ENCODE assay signal across 26 mouse cellular contexts in the genomic region with DNA sequence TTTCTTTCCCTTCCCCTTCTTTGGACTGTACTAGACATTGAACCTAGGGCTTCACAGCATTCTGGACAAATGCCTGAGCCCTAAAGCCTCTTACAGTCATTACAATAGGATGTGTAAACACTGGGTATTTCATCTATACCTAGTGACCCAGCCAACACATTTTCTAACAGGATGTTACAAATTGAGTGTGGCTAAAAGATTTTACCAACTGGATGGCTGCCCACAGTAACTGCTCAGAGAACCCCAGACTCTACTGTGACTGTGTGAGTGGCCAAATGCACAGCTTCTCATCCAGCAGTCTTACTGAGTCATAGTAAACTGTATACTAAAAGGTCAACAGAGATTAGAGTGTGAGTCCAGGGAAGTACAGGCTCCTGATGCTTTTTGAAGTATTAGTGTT. TPM values are rescaled to one million over a fixed set of nuclear protein-coding genes. Genes with fewer than 3 reads are reported as not detected.
DNase-seq lines count a peak whose midpoint lies in the region; ATAC-seq lines count a peak whose summit lies in the region.
"Had no signal": no experiment of that assay in that cellular context is flagged by ENCODE, and none has a peak within 500 bp of the region (broad histone marks: within the 10 kb centered on the region; RNA-seq: fewer than 3 reads in every experiment).

No protein-coding gene starts in this region.

- peaks cover 21% of the 10 kb centered on the region for H3K36me3 ChIP-seq in embryonic facial prominence, embryonic 12.5 days
- H3K36me3 ChIP-seq in embryonic facial prominence, embryonic 10.5 days (replicated peaks), result peaks cover 36% of the 10 kb centered on the region
- H3K36me3 ChIP-seq in liver, embryonic 13.5 days, result peaks cover 30% of the 10 kb centered on the region
- H3K36me3 ChIP-seq in liver, embryonic 11.5 days (ENCODE audit: control insufficient read depth, insufficient read depth, low read length), result peaks cover 14% of the 10 kb centered on the region; the same call in 1 of the 2 replicates
- H3K36me3 ChIP-seq in stomach, embryonic 16.5 days (ENCODE audit: control insufficient read depth, insufficient read depth, low read length), result peaks cover 10% of the 10 kb centered on the region; the same call in 1 of the 2 replicates

- no peaks in the 10 kb centered on the region for H3K9me3 ChIP-seq in embryonic facial prominence, embryonic 12.5 days
- H3K9me3 ChIP-seq in embryonic facial prominence, embryonic 10.5 days, result no peaks in the 10 kb centered on the region
- no peaks in the 10 kb centered on the region for H3K9me3 ChIP-seq in liver, embryonic 13.5 days (replicated peaks)
- no peaks in the 10 kb centered on the region for H3K9me3 ChIP-seq in liver, embryonic 11.5 days (ENCODE audit: control insufficient read depth, low read length)
- no peaks in the 10 kb centered on the region for H3K9me3 ChIP-seq in stomach, embryonic 16.5 days (replicated peaks; ENCODE audit: control insufficient read depth, low read length)
- H3K9me3 ChIP-seq: forebrain, embryonic 13.5 days had no signal

- ATAC-seq in embryonic facial prominence, embryonic 12.5 days (ENCODE audit: insufficient number of reproducible peaks, insufficient read depth, low FRiP score, low TSS enrichment), result no peak
- ATAC-seq in liver, embryonic 13.5 days (ENCODE audit: low read depth), result no peak
- no peak for ATAC-seq in liver, embryonic 11.5 days (replicated peaks; ENCODE audit: low FRiP score)
- no peak for ATAC-seq in stomach, embryonic 16.5 days (ENCODE audit: insufficient read depth, low FRiP score)
- ATAC-seq: forebrain, embryonic 13.5 days; hindbrain, embryonic 16.5 days; intestine, embryonic 16.5 days had no signal

- no peak overlapping the region for H3K4me3 ChIP-seq in embryonic facial prominence, embryonic 12.5 days
- no peak overlapping the region for H3K4me3 ChIP-seq in embryonic facial prominence, embryonic 10.5 days
- H3K4me3 ChIP-seq in liver, embryonic 13.5 days (replicated peaks), result no peak overlapping the region
- no peak overlapping the region for H3K4me3 ChIP-seq in liver, embryonic 11.5 days (ENCODE audit: low read depth, low read length)
- no peak overlapping the region for H3K4me3 ChIP-seq in stomach, embryonic 16.5 days (replicated peaks; ENCODE audit: low read length)
- H3K4me3 ChIP-seq: forebrain, embryonic 13.5 days had no signal

- no peak for DNase-seq in embryonic facial prominence, embryonic 10.5 days (ENCODE audit: low spot score)
- no peak for DNase-seq in liver, embryonic 13.5 days
- no peak for DNase-seq in liver, embryonic 11.5 days (ENCODE audit: low spot score)
- DNase-seq in Muller cell, postnatal 12 days (ENCODE audit: inconsistent ontology term), result peak; percentile 42
- DNase-seq in embryo, embryonic 9.5 days (ENCODE audit: extremely low spot score), result no peak
- DNase-seq in left cerebral cortex, adult 18-20 months (ENCODE audit: low spot score in 2 of 2), result no peak
- DNase-seq: adrenal gland, adult 8-10 months; cerebellum, adult 9-10 months; gastrocnemius, postnatal 10 days; heart, adult 18-20 months; heart, postnatal 4 days; kidney, postnatal 36 days; right cerebral cortex, postnatal 4 days had no signal

- H3K27ac ChIP-seq in embryonic facial prominence, embryonic 12.5 days, result 0 out of 2 replicates have a peak overlapping the region, but pooled peaks have one; percentile 23
- no peak overlapping the region for H3K27ac ChIP-seq in embryonic facial prominence, embryonic 10.5 days (replicated peaks)
- H3K27ac ChIP-seq in liver, embryonic 13.5 days, result 0 out of 2 replicates have a peak overlapping the region, but pooled peaks have one; percentile 29
- H3K27ac ChIP-seq in liver, embryonic 11.5 days (ENCODE audit: low read depth, low read length), result no peak overlapping the region
- H3K27ac ChIP-seq in stomach, embryonic 16.5 days (ENCODE audit: low read length), result 0 out of 2 replicates have a peak overlapping the region, but pooled peaks have one; percentile 17
- H3K27ac ChIP-seq: forebrain, embryonic 13.5 days; liver, embryonic 14.5 days had no signal

- H3K9ac ChIP-seq in embryonic facial prominence, embryonic 12.5 days, result no peak overlapping the region
- H3K9ac ChIP-seq in liver, embryonic 13.5 days, result 0 out of 2 replicates have a peak overlapping the region, but pooled peaks have one; percentile 9
- no peak overlapping the region for H3K9ac ChIP-seq in liver, embryonic 11.5 days (ENCODE audit: low read depth, low read length)
- no peak overlapping the region for H3K9ac ChIP-seq in stomach, embryonic 16.5 days (ENCODE audit: low read length)
- H3K9ac ChIP-seq: forebrain, embryonic 13.5 days; liver, embryonic 14.5 days had no signal

- no peak overlapping the region for H3K4me2 ChIP-seq in embryonic facial prominence, embryonic 12.5 days (replicated peaks)
- H3K4me2 ChIP-seq in liver, embryonic 13.5 days, result no peak overlapping the region
- no peak overlapping the region for H3K4me2 ChIP-seq in liver, embryonic 11.5 days
- no peak overlapping the region for H3K4me2 ChIP-seq in stomach, embryonic 16.5 days (ENCODE audit: low read depth, low read length)
- H3K4me2 ChIP-seq: forebrain, embryonic 13.5 days; midbrain, embryonic 11.5 days had no signal

- H3K4me1 ChIP-seq in embryonic facial prominence, embryonic 12.5 days, result peaks cover 7% of the 10 kb centered on the region; the same call in 1 of the 2 replicates
- H3K4me1 ChIP-seq in embryonic facial prominence, embryonic 10.5 days, result peaks cover 12% of the 10 kb centered on the region
- H3K4me1 ChIP-seq in liver, embryonic 13.5 days (replicated peaks), result peaks cover 42% of the 10 kb centered on the region
- peaks cover 16% of the 10 kb centered on the region for H3K4me1 ChIP-seq in liver, embryonic 11.5 days (replicated peaks; ENCODE audit: control insufficient read depth, insufficient read depth, low read length)
- peaks cover 5% of the 10 kb centered on the region; the same call in 1 of the 2 replicates for H3K4me1 ChIP-seq in stomach, embryonic 16.5 days (ENCODE audit: control insufficient read depth, insufficient read depth, low read length)

- no peaks in the 10 kb centered on the region for H3K27me3 ChIP-seq in embryonic facial prominence, embryonic 12.5 days
- H3K27me3 ChIP-seq in embryonic facial prominence, embryonic 10.5 days (replicated peaks; ENCODE audit: low read depth, poor library complexity, severe bottlenecking), result no peaks in the 10 kb centered on the region
- H3K27me3 ChIP-seq in liver, embryonic 13.5 days, result no peaks in the 10 kb centered on the region
- no peaks in the 10 kb centered on the region for H3K27me3 ChIP-seq in liver, embryonic 11.5 days (replicated peaks; ENCODE audit: control insufficient read depth, insufficient read depth, low read length)
- H3K27me3 ChIP-seq in stomach, embryonic 16.5 days (ENCODE audit: control insufficient read depth, insufficient read depth, low read length), result no peaks in the 10 kb centered on the region
- H3K27me3 ChIP-seq: CH12.LX; forebrain, embryonic 13.5 days had no signal

RNA-seq across cellular contexts. Expression of a gene that starts 6.6 kb away (rescaled TPM):
- 34.8 and 35.4 TPM in 2 replicates for polyA plus RNA-seq in embryonic facial prominence, embryonic 12.5 days (2016; fragmentation: Nextera tagmentation; extraction: Ambion mirVana)
- polyA plus RNA-seq in embryonic facial prominence, embryonic 10.5 days (2016; fragmentation: Nextera tagmentation; extraction: Ambion mirVana), result 40.0 and 40.4 TPM in 2 replicates
- polyA plus RNA-seq in liver, embryonic 13.5 days (2015; fragmentation: Nextera tagmentation; extraction: Ambion mirVana), result 9.4 and 10.5 TPM in 2 replicates
- 22.0 and 24.3 TPM in 2 replicates for polyA plus RNA-seq in liver, embryonic 11.5 days (2014; fragmentation: Nextera tagmentation; extraction: Ambion mirVana)
- polyA plus RNA-seq in stomach, embryonic 16.5 days (2015; fragmentation: Nextera tagmentation; extraction: Ambion mirVana), result 18.8 and 19.6 TPM in 2 replicates
- 10 to 100 TPM; 24.8 to 29.8 TPM for total RNA-seq in left cerebral cortex, adult 18-20 months (2021)

RNA-seq across cellular contexts. Expression of a gene that starts 20.8 kb away (rescaled TPM):
- polyA plus RNA-seq in embryonic facial prominence, embryonic 12.5 days (2016; fragmentation: Nextera tagmentation; extraction: Ambion mirVana), result 79.4 and 81.7 TPM in 2 replicates
- 71.2 and 72.9 TPM in 2 replicates for polyA plus RNA-seq in embryonic facial prominence, embryonic 10.5 days (2016; fragmentation: Nextera tagmentation; extraction: Ambion mirVana)
- polyA plus RNA-seq in liver, embryonic 13.5 days (2015; fragmentation: Nextera tagmentation; extraction: Ambion mirVana), result 41.5 and 50.9 TPM in 2 replicates
- polyA plus RNA-seq in liver, embryonic 11.5 days (2014; fragmentation: Nextera tagmentation; extraction: Ambion mirVana), result 73.3 and 76.0 TPM in 2 replicates
- 100 and 112 TPM in 2 replicates for polyA plus RNA-seq in stomach, embryonic 16.5 days (2015; fragmentation: Nextera tagmentation; extraction: Ambion mirVana)
- total RNA-seq in left cerebral cortex, adult 18-20 months (2021), result 10 to 100 TPM; 84.2 to 91.5 TPM

RNA-seq across cellular contexts. Expression of a gene that starts 21.4 kb away (rescaled TPM):
- polyA plus RNA-seq in embryonic facial prominence, embryonic 12.5 days (2016; fragmentation: Nextera tagmentation; extraction: Ambion mirVana), result 103 and 104 TPM in 2 replicates
- polyA plus RNA-seq in embryonic facial prominence, embryonic 10.5 days (2016; fragmentation: Nextera tagmentation; extraction: Ambion mirVana), result 107 and 108 TPM in 2 replicates
- 26.8 and 31.6 TPM in 2 replicates for polyA plus RNA-seq in liver, embryonic 13.5 days (2015; fragmentation: Nextera tagmentation; extraction: Ambion mirVana)
- polyA plus RNA-seq in liver, embryonic 11.5 days (2014; fragmentation: Nextera tagmentation; extraction: Ambion mirVana), result 63.3 and 68.2 TPM in 2 replicates
- 69.6 and 70.0 TPM in 2 replicates for polyA plus RNA-seq in stomach, embryonic 16.5 days (2015; fragmentation: Nextera tagmentation; extraction: Ambion mirVana)
- total RNA-seq in left cerebral cortex, adult 18-20 months (2021), result 10 to 100 TPM; 64.4 to 68.0 TPM

RNA-seq across cellular contexts. Expression of a gene that starts 34.7 kb away (rescaled TPM):
- polyA plus RNA-seq in embryonic facial prominence, embryonic 12.5 days (2016; fragmentation: Nextera tagmentation; extraction: Ambion mirVana), result 467 and 469 TPM in 2 replicates
- polyA plus RNA-seq in embryonic facial prominence, embryonic 10.5 days (2016; fragmentation: Nextera tagmentation; extraction: Ambion mirVana), result 445 and 476 TPM in 2 replicates
- polyA plus RNA-seq in liver, embryonic 13.5 days (2015; fragmentation: Nextera tagmentation; extraction: Ambion mirVana), result 82.2 and 87.8 TPM in 2 replicates
- polyA plus RNA-seq in liver, embryonic 11.5 days (2014; fragmentation: Nextera tagmentation; extraction: Ambion mirVana), result 172 and 182 TPM in 2 replicates
- polyA plus RNA-seq in stomach, embryonic 16.5 days (2015; fragmentation: Nextera tagmentation; extraction: Ambion mirVana), result 95.6 and 111 TPM in 2 replicates
- total RNA-seq in left cerebral cortex, adult 18-20 months (2021), result 10 to 100 TPM; 94.9 to 97.0 TPM

RNA-seq across cellular contexts. Expression of a gene that starts 34.7 kb away (rescaled TPM):
- not detected in 2 replicates for polyA plus RNA-seq in embryonic facial prominence, embryonic 12.5 days (2016; fragmentation: Nextera tagmentation; extraction: Ambion mirVana)
- polyA plus RNA-seq in embryonic facial prominence, embryonic 10.5 days (2016; fragmentation: Nextera tagmentation; extraction: Ambion mirVana), result 1.5 TPM in 1 of 2 replicates, not detected in the other
- not detected in 2 replicates for polyA plus RNA-seq in liver, embryonic 13.5 days (2015; fragmentation: Nextera tagmentation; extraction: Ambion mirVana)
- not detected in 2 replicates for polyA plus RNA-seq in liver, embryonic 11.5 days (2014; fragmentation: Nextera tagmentation; extraction: Ambion mirVana)
- polyA plus RNA-seq in stomach, embryonic 16.5 days (2015; fragmentation: Nextera tagmentation; extraction: Ambion mirVana), result not detected in 2 replicates
- total RNA-seq in left cerebral cortex, adult 18-20 months (2021), result 1 to 10 TPM in 1 of 2 experiments, not detected in 1; 1.6 TPM
- total RNA-seq: adrenal gland, adult 8-10 months; CH12.LX; common myeloid progenitor, adult 5-6 weeks; gastrocnemius, postnatal 10 days; heart, adult 18-20 months; heart, postnatal 4 days; MEL had no signal
- polyA plus RNA-seq: forebrain, embryonic 13.5 days; frontal cortex, adult 2 months; hindbrain, embryonic 16.5 days; intestine, embryonic 16.5 days; kidney, embryonic 14.5 days; liver, embryonic 14.5 days; midbrain, embryonic 11.5 days; neural tube, embryonic 11.5 days had no signal

Comparison
In these comparisons a context has a peak if more than half of its experiments do, and no peak if none do; other contexts are left out.
1. H3K27ac ChIP-seq: peak in embryonic facial prominence, embryonic 12.5 days (single experiment), liver, embryonic 13.5 days (single experiment) and stomach, embryonic 16.5 days (single experiment); none in embryonic facial prominence, embryonic 10.5 days (single experiment) and liver, embryonic 11.5 days (single experiment).